Mouse (Mus musculus): Measurements from ENCODE around the gene Kndc1. TPM values are rescaled to one million over a fixed set of nuclear protein-coding genes. Genes with fewer than 3 reads are reported as not detected.
A peak's percentile ranks its signal among the peaks of the same experiment; 100 is the strongest.

Kndc1 gene
- polyA plus RNA-seq, 1 experiment from 2014 or later: 7.2 TPM

GRCm38 (mm10) chr7:139975471-139975870 is 81.0 kb downstream of the Kndc1 start:
- 58% methylated on average over 5 of the region's 5 CpGs for WGBS
- no peak overlapping the region for H3K27ac ChIP-seq
- no peak overlapping the region for H3K9ac ChIP-seq (replicated peaks)
- no peak overlapping the region for H3K4me3 ChIP-seq (replicated peaks)
- no peak for ATAC-seq
- H3K36me3 ChIP-seq: no peaks in the 10 kb centered on the region
- no peak overlapping the region for H3K4me2 ChIP-seq (replicated peaks)
- H3K27me3 ChIP-seq: peaks cover 33% of the 10 kb centered on the region
- H3K9me3 ChIP-seq: no peaks in the 10 kb centered on the region
- H3K4me1 ChIP-seq (replicated peaks): peaks cover 10% of the 10 kb centered on the region

- Histone ChIP-seq H3K9me3 (no peaks in the 10 kb centered on the region), H3K36me3 (0 out of 2 replicates have a peak, but pooled peaks cover under 1% of the 10 kb centered on the region), H3K27ac (no peak within 1 kb of the TSS), H3K4me3 (replicated peaks) (peak within 1 kb of the TSS; percentile 62), H3K4me2 (replicated peaks) (peak within 1 kb of the TSS; percentile 90), H3K27me3 (peaks cover 17% of the 10 kb centered on the region), H3K4me1 (replicated peaks) (peaks cover 10% of the 10 kb centered on the region), H3K9ac (replicated peaks) (peak within 1 kb of the TSS; percentile 73)
- ATAC-seq: peak; percentile 96
- WGBS: 4% methylated on average over 32 of the region's 32 CpGs
Observed at GRCm38 (mm10) chr7:139978278-139978892, 83.9 kb downstream of the Kndc1 start, which contains the start of gene 6430531B16Rik. TSS of gene 6430531B16Rik (minus strand) at chr7:139978755.

DNA sequence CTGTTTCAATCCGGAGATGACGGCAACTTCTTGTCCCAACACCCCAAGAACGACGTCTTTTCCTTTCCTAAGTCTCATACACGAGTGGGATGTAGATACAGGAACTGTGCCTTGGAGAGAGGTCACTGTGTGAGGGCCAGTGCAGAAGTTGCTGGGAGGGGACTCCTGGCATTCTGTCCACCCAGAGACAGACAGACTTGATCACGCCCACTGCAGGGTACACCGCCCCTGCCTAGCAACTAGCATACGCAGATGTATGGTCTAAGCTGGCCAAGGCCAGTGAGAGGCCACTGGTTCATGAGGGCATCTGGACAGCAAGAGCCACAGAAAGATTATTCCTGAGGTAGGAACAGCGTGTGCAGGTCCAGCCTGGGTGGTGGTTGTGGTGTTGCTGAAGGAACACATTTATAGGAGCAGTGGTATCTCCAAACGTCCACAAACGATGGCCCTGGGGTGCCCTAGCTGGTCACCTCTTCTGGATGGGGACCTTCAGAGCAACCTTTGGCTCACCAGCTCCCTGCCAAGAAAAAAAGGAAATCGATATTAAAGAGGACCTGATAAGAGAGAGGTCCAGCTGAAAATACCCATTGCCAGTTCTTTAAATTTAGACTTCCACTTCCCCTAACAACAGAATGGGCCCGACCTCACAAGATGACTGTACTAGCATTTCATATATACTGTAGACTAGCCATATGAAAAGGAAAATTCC is 84.7 kb downstream of the Kndc1 start:
- WGBS: 48% methylated on average over 13 of the region's 13 CpGs

DNA sequence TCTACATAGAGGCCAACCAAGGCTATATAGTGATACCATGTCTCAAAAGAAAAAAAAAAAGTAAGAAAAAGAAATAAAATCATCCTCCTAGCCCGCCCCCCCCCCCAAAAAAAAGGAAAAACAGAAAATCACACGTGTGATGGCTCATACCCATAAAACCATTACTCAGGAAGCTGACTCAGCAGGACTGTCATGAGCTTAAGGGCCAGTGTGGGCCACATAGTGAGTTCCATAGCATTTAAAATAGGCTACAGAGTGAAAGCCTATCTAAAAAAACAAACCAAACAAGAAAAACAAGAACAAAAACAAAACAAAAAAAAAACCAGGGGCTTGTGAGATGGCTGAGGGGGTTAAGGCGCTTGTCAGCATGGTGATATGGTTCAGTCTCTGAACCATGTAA is 86.3 kb downstream of the Kndc1 start:
- H3K4me1 ChIP-seq (replicated peaks): peaks cover 10% of the 10 kb centered on the region
- ATAC-seq: no peak
- H3K4me3 ChIP-seq (replicated peaks): no peak overlapping the region
- no peaks in the 10 kb centered on the region for H3K9me3 ChIP-seq
- no peak overlapping the region for H3K27ac ChIP-seq
- H3K9ac ChIP-seq (replicated peaks): no peak overlapping the region
- H3K27me3 ChIP-seq: peaks cover 17% of the 10 kb centered on the region
- H3K4me2 ChIP-seq (replicated peaks): no peak overlapping the region
- WGBS: 51% methylated on average over 3 of the region's 3 CpGs
- peaks cover 22% of the 10 kb centered on the region for H3K36me3 ChIP-seq

More for the DNA sequence above, 84.7 kb downstream of the Kndc1 start:
- Histone ChIP-seq H3K27me3 (peaks cover 17% of the 10 kb centered on the region), H3K4me3 (replicated peaks) (peak overlapping the region; percentile 62), H3K4me2 (replicated peaks) (peak overlapping the region; percentile 90), H3K9ac (replicated peaks) (peak overlapping the region; percentile 73), H3K9me3 (no peaks in the 10 kb centered on the region), H3K27ac (no peak overlapping the region), H3K36me3 (0 out of 2 replicates have a peak, but pooled peaks cover 8% of the 10 kb centered on the region), H3K4me1 (replicated peaks) (peaks cover 10% of the 10 kb centered on the region)
- ATAC-seq: peak; percentile 69

- Histone ChIP-seq H3K4me3 (replicated peaks) (no peak overlapping the region), H3K9me3 (no peaks in the 10 kb centered on the region), H3K27ac (no peak overlapping the region), H3K4me1 (replicated peaks) (peaks cover 10% of the 10 kb centered on the region), H3K4me2 (replicated peaks) (no peak overlapping the region), H3K27me3 (peaks cover 9% of the 10 kb centered on the region), H3K9ac (replicated peaks) (no peak overlapping the region), H3K36me3 (peaks cover 32% of the 10 kb centered on the region)
- no peak for ATAC-seq
- WGBS: 86% methylated on average over 11 of the region's 11 CpGs
Observed at GRCm38 (mm10) chr7:139982058-139982457, 87.6 kb downstream of the Kndc1 start.

DNA sequence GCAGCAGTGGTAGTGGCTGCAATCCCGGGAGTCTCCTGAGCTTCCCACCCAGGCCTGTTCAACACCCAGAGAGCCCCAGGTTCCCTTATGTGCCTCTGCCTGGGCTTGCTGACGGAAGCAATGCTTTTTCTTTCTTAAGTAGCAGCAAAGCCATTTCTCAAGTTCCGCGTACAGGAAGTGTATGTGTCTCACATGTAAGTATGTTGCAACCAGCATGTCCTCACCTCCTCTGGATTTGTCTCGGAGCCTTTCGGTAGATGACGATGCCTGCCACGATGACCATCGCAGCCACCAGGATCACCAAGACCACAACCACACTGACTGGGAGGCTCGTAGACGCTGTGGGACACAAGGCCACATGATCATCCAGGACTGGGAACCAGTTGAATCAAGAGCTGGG is 90.0 kb downstream of the Kndc1 start:
- Histone ChIP-seq H3K27me3 (0 out of 2 replicates have a peak, but pooled peaks cover 4% of the 10 kb centered on the region), H3K36me3 (peaks cover 32% of the 10 kb centered on the region), H3K4me3 (replicated peaks) (no peak overlapping the region), H3K9me3 (no peaks in the 10 kb centered on the region), H3K27ac (no peak overlapping the region), H3K4me2 (replicated peaks) (no peak overlapping the region), H3K4me1 (replicated peaks) (no peaks in the 10 kb centered on the region), H3K9ac (replicated peaks) (no peak overlapping the region)
- no peak for ATAC-seq
- WGBS: 95% methylated on average over 11 of the region's 11 CpGs

- no peak overlapping the region for H3K27ac ChIP-seq
- H3K4me3 ChIP-seq (replicated peaks): no peak overlapping the region
- H3K9me3 ChIP-seq: no peaks in the 10 kb centered on the region
- H3K36me3 ChIP-seq: peaks cover 32% of the 10 kb centered on the region
- no peaks in the 10 kb centered on the region for H3K4me1 ChIP-seq (replicated peaks)
- H3K4me2 ChIP-seq (replicated peaks): no peak overlapping the region
- ATAC-seq: no peak
- H3K27me3 ChIP-seq: no peaks in the 10 kb centered on the region
- WGBS: 94% methylated on average over 9 of the region's 9 CpGs
- no peak overlapping the region for H3K9ac ChIP-seq (replicated peaks)
Observed at GRCm38 (mm10) chr7:139988272-139988671, 93.8 kb downstream of the Kndc1 start.

GRCm38 (mm10) chr7:139990864-139991394 is 96.4 kb downstream of the Kndc1 start:
- Histone ChIP-seq H3K9me3 (no peaks in the 10 kb centered on the region), H3K27ac (no peak overlapping the region), H3K4me1 (replicated peaks) (no peaks in the 10 kb centered on the region), H3K4me2 (replicated peaks) (no peak overlapping the region), H3K4me3 (replicated peaks) (no peak overlapping the region), H3K36me3 (peaks cover 18% of the 10 kb centered on the region), H3K9ac (replicated peaks) (no peak overlapping the region), H3K27me3 (no peaks in the 10 kb centered on the region)
- WGBS: 65% methylated on average over 8 of the region's 8 CpGs
- no peak for ATAC-seq

MicroRNAs within 50 kb of the gene (microRNA counts, 519-probe panel; counts per million panel counts)
- microRNA mmu-miR-202-3p (110 counts per million, percentile 56 among the panel's probes with 10 or more counts), microRNA mmu-miR-202-5p (2,102 counts per million, percentile 60 among the panel's probes with 10 or more counts)

Small RNA genes within 50 kb of the gene (microRNA-seq; reads per million reads assigned to microRNA genes)
- not detected for gene Mir202
- gene Mir7062: 0.82 reads per million
- not detected for gene mmu-mir-7686

Other genes with a start within 250 kb of the Kndc1 start
- gene Cfap46, start 210.9 kb upstream of the Kndc1 start, polyA plus RNA-seq (2015; fragmentation: Nextera tagmentation; extraction: Ambion mirVana): 1.1 and 1.6 TPM in 2 replicates
- gene Adgra1, start 60.5 kb upstream of the Kndc1 start, polyA plus RNA-seq (2015; fragmentation: Nextera tagmentation; extraction: Ambion mirVana): 33.4 and 38.8 TPM in 2 replicates
- not detected in 2 replicates for gene Utf1, start 49.1 kb downstream of the Kndc1 start, polyA plus RNA-seq (2015; fragmentation: Nextera tagmentation; extraction: Ambion mirVana)
- 0.75 and 0.96 TPM in 2 replicates for gene 6430531B16Rik, start 84.1 kb downstream of the Kndc1 start, polyA plus RNA-seq (2015; fragmentation: Nextera tagmentation; extraction: Ambion mirVana)
- 3.8 and 4.0 TPM in 2 replicates for gene Adam8, start 97.9 kb downstream of the Kndc1 start, polyA plus RNA-seq (2015; fragmentation: Nextera tagmentation; extraction: Ambion mirVana)
- gene Zfp511, start 141.7 kb downstream of the Kndc1 start, polyA plus RNA-seq (2015; fragmentation: Nextera tagmentation; extraction: Ambion mirVana): 49.6 and 50.7 TPM in 2 replicates
- 61.1 and 62.9 TPM in 2 replicates for gene Tubgcp2, start 142.0 kb downstream of the Kndc1 start, polyA plus RNA-seq (2015; fragmentation: Nextera tagmentation; extraction: Ambion mirVana)
- 3.6 and 4.4 TPM in 2 replicates for gene Msx3, start 154.4 kb downstream of the Kndc1 start, polyA plus RNA-seq (2015; fragmentation: Nextera tagmentation; extraction: Ambion mirVana)
- gene Caly, start 187.9 kb downstream of the Kndc1 start, polyA plus RNA-seq (2015; fragmentation: Nextera tagmentation; extraction: Ambion mirVana): 88.6 and 92.6 TPM in 2 replicates
- 0.46 TPM in 1 of 2 replicates, not detected in the other for gene Prap1, start 198.7 kb downstream of the Kndc1 start, polyA plus RNA-seq (2015; fragmentation: Nextera tagmentation; extraction: Ambion mirVana)
- gene Fuom, start 207.7 kb downstream of the Kndc1 start, polyA plus RNA-seq (2015; fragmentation: Nextera tagmentation; extraction: Ambion mirVana): 19.9 and 20.1 TPM in 2 replicates
- 7.2 and 7.6 TPM in 2 replicates for gene Paox, start 221.1 kb downstream of the Kndc1 start, polyA plus RNA-seq (2015; fragmentation: Nextera tagmentation; extraction: Ambion mirVana)
- 132 and 133 TPM in 2 replicates for gene Echs1, start 221.8 kb downstream of the Kndc1 start, polyA plus RNA-seq (2015; fragmentation: Nextera tagmentation; extraction: Ambion mirVana)
- 29.2 and 32.8 TPM in 2 replicates for gene Mtg1, start 242.9 kb downstream of the Kndc1 start, polyA plus RNA-seq (2015; fragmentation: Nextera tagmentation; extraction: Ambion mirVana)